Mouse (Mus musculus) neutrophil, adult 59 days (primary cell): ENCODE measurements around the gene Eef2. TPM values are rescaled to one million over a fixed set of nuclear protein-coding genes. Genes with fewer than 3 reads are reported as not detected.

Experiments
- total RNA-seq, 2 experiments: library from RNA; stranded (reverse); gene quantifications; 1 replicate in 1 of 2; 2 replicates in 1 of 2; pipeline ENCODE4 v1.2.4; 2023

Gene Eef2
- total RNA-seq, result 100 to 1,000 TPM; 738 to 811 TPM

DNA sequence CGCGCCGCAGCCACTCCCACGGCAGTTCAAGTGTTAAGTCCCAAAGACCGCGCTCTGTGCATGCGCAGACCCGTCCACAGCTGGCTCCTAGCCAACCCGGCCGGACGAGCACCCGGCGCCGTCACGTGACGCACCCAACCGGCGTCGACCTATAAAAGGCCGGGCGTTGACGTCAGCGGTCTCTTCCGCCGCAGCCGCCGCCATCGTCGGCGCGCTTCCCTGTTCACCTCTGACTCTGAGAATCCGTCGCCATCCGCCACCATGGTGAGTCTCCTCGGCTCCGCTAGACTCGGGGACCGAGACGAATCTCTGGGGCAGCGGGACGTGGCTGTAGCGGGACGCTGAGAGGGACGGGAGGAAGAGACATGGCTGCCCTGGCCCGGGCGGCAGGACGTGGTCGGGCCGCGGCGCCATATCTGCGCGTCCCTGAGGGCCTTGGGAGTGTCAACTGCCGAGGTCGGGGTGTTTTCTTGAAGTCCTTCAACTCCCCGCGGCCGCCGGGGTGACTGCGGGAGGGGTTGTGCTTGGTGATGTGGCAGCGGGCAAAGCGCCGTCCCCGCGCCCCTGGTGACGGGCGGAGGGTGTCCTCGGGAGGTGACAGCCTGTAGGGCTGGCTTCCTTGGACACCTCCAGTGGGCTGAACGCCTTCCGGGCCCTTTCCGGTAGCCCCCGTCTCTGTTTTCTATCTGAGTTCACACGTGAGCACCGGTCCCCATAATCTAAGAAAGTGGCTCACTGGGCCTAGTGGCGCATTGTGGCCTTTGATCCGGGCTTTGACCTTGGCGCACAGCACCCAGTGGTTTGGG lies at the start of gene Eef2:
TSS of gene Eef2 (plus strand) at position 166 of the 806 bp plus-strand sequence.

DNA sequence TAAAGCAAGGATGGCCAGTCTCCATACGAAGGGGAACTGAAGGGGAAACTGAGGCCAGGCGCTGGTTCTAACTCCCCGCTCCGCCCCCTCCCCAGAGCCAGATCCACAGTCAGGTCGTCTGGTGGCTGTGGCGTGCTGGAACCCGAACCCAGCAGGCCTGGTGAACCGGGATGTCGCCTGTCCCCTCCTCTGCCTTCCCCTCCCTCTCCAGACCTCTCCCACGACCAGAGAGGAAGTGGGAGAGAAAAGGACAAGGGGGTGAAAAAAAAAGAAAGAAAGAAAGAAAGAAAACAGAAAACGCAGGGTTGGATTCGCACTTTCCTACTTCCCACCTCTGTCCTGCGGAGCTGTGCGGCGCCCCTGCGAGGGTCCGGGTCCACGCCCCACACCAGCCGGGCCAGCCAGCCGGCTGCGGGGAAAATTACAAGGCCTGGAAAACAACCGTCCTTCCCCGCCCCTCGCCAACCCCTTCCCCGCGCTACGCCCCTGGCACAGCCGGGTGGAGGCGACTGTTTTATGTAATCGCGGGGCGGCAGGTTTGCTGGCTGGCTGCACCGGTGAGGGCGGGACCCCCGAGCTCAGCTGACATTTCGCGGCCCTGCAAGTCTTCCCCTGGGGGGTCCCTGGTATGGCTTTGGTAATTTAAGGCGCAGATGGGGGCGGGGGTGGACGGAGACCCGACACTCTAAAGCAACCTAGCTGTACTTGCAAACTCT lies 41.3 kb upstream of the Eef2 start, which contains the start of gene Zbtb7a:
TSS of gene Zbtb7a (plus strand) at position 255 of the 716 bp plus-strand sequence.

DNA sequence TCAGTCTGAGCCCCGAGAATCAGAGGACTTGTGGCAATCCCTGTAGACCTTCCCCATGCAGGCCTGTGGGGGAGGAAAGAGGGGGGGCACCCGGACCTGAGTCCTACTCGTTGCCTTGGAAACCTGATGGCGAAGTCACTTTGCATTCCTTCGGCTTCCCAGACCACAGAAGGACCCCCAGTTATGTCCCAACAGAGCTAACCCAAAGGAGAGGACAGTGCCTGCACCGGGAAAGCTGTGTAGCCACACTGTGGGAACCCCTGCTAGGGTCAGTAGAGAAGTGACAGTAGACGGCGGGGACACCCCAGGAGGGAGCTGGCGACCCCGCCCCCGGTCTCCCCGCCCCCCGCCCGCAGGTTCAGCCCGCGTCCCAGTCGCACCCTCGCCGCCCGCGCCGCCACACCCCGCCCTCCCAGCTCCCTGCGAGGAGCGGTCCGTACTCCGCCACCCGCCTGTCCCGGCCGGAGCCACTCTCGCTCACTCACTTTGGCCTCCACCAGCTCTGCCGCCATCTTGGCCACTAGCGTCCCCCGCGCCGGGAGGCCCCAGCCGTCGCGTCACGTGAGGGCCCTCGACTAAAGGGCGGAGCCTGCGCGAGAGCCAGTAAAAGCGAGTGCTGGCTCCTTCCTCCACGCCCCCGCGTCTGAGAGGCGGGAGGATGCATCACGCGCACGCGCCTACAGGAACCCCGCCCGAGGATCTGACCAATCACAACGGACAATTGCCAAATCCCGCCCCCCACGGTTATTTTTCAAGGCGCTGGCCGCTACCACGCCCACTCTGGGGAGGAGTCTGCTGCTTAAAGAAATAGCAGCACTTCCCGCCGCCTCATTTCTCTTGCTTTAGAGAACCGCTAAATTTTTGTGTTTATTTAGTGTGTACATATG lies 9.0 kb upstream of the Eef2 start, which contains the start of gene Pias4:
TSS of gene Pias4 (minus strand) at position 724 of the 887 bp plus-strand sequence.

DNA sequence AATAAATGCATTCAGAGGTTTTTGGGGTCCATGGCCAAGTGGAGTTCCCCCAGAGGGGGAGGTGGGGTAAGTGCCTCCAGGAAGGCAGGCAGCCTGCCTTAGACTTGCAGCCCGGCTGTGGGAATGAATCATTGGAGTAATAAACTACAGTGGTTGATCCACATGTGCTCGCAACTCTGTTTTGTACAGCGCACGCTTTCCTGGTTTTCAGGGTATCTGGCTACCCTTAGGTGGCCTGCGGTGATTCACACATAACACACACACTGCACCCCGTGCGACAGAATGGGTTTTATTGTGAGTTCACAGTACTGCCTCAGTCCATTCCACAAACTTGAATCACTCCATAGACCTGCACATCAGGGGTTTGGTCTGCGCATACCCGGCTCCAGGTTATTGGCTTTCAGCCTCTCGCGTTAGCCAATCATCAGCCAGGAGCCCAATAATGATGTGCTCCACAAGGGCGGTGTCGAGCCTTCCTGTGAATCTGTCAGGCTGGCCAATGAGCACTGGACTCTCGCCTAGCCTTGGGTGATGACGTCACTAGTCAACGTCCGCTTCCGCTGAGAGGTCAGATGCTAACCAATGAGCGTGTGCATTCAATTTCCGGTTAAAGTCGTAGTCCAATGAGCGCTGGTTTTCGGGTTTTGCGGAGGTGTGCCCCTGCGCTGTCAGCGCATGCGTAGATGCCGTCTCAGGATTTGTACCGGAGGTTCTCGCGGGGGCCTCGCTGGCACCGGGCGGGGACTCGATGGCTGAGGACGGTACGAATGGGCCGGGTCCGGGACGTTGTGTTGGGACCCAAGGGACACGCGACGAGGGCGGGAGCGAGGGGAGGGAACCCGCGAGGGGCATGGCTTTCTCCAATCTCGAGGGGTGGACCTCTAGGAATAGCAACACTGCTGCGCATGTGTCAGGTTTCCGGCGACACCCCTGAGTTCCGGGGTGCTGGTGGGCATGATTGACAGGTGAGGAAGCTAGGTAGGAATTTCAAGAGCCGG lies 6.2 kb downstream of the Eef2 start, which contains the start of gene Dapk3:
TSS of gene Dapk3 (plus strand) at position 670 of the 998 bp plus-strand sequence.

DNA sequence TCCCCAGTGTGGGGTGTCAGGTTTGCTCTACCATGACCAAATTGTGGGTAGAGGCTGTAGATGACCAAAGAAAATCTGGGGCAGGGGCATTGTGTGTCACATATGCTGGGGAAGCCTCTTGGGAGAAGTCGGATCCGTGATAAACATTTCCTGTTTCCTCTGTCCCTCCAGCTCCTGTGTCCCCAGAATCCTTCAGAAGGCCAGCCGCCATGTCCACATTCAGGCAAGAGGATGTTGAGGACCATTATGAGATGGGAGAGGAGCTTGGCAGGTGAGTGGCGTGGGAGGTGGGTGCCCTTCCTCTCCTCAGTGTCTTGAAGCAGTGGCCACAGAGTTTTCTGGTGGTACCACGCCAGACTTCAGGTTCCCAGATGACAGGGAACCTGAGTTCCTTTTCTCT lies 7.4 kb downstream of the Eef2 start, which contains the start of gene 4930442H23Rik:
TSS of gene 4930442H23Rik (minus strand) at position 45 of the 400 bp plus-strand sequence.

DNA sequence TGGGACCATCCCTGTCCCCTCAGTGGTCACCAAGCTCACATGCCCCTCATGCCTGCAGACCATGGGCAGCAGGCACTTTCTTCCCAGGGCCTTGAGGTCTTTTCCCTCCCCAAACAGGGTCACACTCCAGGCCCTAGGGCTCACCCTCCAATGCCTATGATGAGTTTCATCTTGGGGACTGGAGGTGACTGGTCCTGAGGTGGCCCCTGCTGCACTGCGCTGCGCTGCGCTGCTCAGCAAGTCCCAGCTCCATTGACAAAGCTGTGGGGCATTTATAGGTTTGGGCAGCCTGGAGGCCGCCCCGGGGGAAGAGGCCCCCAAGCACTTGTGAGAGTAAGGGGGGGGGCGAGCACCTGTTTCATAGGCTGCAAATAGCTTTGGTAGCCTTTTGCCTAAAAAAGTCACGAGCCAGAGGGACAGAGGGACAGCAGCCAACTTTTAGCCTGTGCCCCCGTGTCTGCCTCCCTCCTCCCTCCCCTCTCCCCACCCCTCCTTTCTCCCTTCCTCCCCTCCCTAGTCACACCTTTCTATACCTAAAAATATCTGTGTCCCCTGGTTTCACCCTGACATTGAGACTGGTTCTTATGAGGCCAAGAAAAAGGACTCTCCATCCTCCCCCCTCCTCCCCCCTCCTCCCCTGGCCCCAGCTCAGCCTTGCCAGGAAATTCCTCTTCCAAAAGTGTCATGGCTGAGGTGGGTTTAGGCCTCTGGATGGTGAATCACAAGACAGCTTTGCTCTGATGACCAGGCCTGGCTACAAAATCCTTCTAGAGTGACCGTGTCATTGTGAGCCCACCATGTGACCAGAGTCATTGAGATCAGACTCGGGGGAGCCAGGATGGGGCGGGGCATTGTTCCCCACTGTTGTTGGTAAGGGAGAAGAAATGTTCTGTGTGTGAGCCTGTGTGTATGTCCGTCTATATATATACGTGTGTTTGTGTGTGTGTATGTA lies 25.7 kb downstream of the Eef2 start, which contains the start of gene Nmrk2:
TSS of gene Nmrk2 (minus strand) at position 245 of the 952 bp plus-strand sequence.

DNA sequence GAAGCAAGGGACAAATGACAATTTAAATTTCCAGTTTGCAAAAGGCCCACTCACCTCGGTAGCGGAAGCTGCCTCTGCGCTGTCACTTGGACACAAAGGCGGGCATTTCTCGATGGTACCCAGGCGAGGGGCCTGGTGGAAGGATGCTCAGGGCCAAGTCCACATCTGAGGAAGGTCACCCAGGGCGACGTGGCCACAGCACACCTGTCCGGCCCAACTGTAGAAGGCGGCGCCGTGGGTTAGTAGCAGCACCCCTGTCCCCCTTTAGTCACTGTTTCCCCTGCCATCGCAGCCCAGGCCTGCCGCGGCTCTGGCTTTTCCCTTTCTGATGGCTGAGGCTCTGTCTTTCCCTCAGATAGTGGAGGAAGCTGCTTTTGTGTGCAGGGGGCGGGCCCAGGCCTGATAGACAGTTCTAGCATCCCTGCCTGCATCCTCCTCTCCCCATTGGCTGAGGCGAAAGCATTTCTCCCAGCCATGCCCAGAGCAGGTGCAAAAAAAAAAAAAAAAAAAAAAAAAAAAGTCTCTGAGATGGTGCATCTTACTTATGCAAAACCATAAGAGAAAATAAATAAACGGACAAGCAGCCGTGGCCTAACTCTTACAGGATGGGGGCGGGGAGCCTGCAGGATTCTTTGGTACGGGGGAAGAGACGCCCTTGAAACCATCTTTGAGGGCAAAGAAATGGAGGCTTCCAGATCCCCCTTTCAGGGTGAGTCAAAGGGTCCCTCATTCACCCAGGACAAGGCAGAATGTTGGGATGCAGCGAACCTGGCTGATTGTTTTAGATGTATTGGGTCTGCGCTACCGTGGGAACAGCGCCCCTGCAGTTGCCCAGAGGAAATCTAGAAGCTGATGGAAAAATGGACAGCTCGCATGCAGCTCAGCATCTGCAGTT lies 54.3 kb downstream of the Eef2 start, which contains the start of gene Atcay:
TSS of gene Atcay (minus strand) at position 396 of the 895 bp plus-strand sequence.

Other genes starting within 250 kb of the Eef2 start
- 10 to 100 TPM; 24.5 to 33.7 TPM for gene Gadd45b, start 246.6 kb upstream of the Eef2 start, total RNA-seq
- 1 to 10 TPM in 1 of 2 experiments, under 1 TPM in 1; 0.58 to 1.3 TPM for gene Gng7, start 161.7 kb upstream of the Eef2 start, total RNA-seq
- gene Diras1, start 151.0 kb upstream of the Eef2 start, total RNA-seq, result not detected
- gene Slc39a3, start 139.2 kb upstream of the Eef2 start, total RNA-seq, result 10 to 100 TPM; 11.6 to 13.3 TPM
- 10 to 100 TPM; 49.0 to 54.7 TPM for gene Sgta, start 116.5 kb upstream of the Eef2 start, total RNA-seq
- gene Thop1, start 106.6 kb upstream of the Eef2 start, total RNA-seq, result 1 to 10 TPM; 5.8 to 6.9 TPM
- 1 to 10 TPM in 1 of 2 experiments, under 1 TPM in 1; 0.64 to 1.2 TPM for gene Creb3l3, start 77.8 kb upstream of the Eef2 start, total RNA-seq
- 10 to 100 TPM; 84.3 to 89.6 TPM for gene Map2k2, start 70.7 kb upstream of the Eef2 start, total RNA-seq
- 10 to 100 TPM; 60.7 to 67.8 TPM for gene Zbtb7a, start 41.4 kb upstream of the Eef2 start, total RNA-seq
- 10 to 100 TPM; 27.4 to 29.6 TPM for gene Pias4, start 8.7 kb upstream of the Eef2 start, total RNA-seq
- 10 to 100 TPM; 26.7 to 27.9 TPM for gene Dapk3, start 6.4 kb downstream of the Eef2 start, total RNA-seq
- gene 4930442H23Rik, start 7.2 kb downstream of the Eef2 start, total RNA-seq, result not detected
- gene Nmrk2, start 25.4 kb downstream of the Eef2 start, total RNA-seq, result not detected
- gene Atcay, start 54.2 kb downstream of the Eef2 start, total RNA-seq, result not detected
- 1 to 10 TPM in 1 of 2 experiments, under 1 TPM in 1; 0.24 to 1.1 TPM for gene Zfr2, start 56.5 kb downstream of the Eef2 start, total RNA-seq
- 10 to 100 TPM in 1 of 2 experiments, 1 to 10 TPM in 1; 5.1 to 10.3 TPM for gene Matk, start 76.3 kb downstream of the Eef2 start, total RNA-seq
- gene Mrpl54, start 90.3 kb downstream of the Eef2 start, total RNA-seq, result 10 to 100 TPM; 33.8 to 41.6 TPM
- 10 to 100 TPM; 26.1 to 28.4 TPM for gene Apba3, start 90.3 kb downstream of the Eef2 start, total RNA-seq
- gene Tjp3, start 115.0 kb downstream of the Eef2 start, total RNA-seq, result 1 to 10 TPM; 5.1 to 5.4 TPM
- 10 to 100 TPM; 92.2 TPM for gene Pip5k1c, start 116.3 kb downstream of the Eef2 start, total RNA-seq
- 10 to 100 TPM; 25.0 to 30.3 TPM for gene Cactin, start 144.5 kb downstream of the Eef2 start, total RNA-seq
- under 1 TPM; 0.49 to 0.58 TPM for gene Tbxa2r, start 152.1 kb downstream of the Eef2 start, total RNA-seq
- not detected for gene Gipc3, start 166.6 kb downstream of the Eef2 start, total RNA-seq
- 10 to 100 TPM; 41.7 to 57.4 TPM for gene Hmg20b, start 173.8 kb downstream of the Eef2 start, total RNA-seq
- 10 to 100 TPM; 16.0 to 20.4 TPM for gene Mfsd12, start 180.9 kb downstream of the Eef2 start, total RNA-seq
- gene 4930404N11Rik, start 189.2 kb downstream of the Eef2 start, total RNA-seq, result 1 to 10 TPM; 4.5 to 5.1 TPM
- 10 to 100 TPM; 49.9 to 55.8 TPM for gene Fzr1, start 201.9 kb downstream of the Eef2 start, total RNA-seq
- 10 to 100 TPM; 16.9 to 19.6 TPM for gene Dohh, start 207.8 kb downstream of the Eef2 start, total RNA-seq
- 1 to 10 TPM in 1 of 2 experiments, under 1 TPM in 1; 0.35 to 1.0 TPM for gene Gm48551, start 207.8 kb downstream of the Eef2 start, total RNA-seq
- gene Gm48552, start 212.4 kb downstream of the Eef2 start, total RNA-seq, result not detected
- 1 to 10 TPM; 5.6 to 9.3 TPM for gene Smim24, start 216.4 kb downstream of the Eef2 start, total RNA-seq